Mouse (Mus musculus): ENCODE results near the gene Id3. TPM values are rescaled to one million over a fixed set of nuclear protein-coding genes. Genes with fewer than 3 reads are reported as not detected.
A peak's percentile ranks its signal among the peaks of the same experiment; 100 is the strongest.

The Id3 gene
- polyA plus RNA-seq, 1 experiment from 2014 or later, result 261 TPM

DNA sequence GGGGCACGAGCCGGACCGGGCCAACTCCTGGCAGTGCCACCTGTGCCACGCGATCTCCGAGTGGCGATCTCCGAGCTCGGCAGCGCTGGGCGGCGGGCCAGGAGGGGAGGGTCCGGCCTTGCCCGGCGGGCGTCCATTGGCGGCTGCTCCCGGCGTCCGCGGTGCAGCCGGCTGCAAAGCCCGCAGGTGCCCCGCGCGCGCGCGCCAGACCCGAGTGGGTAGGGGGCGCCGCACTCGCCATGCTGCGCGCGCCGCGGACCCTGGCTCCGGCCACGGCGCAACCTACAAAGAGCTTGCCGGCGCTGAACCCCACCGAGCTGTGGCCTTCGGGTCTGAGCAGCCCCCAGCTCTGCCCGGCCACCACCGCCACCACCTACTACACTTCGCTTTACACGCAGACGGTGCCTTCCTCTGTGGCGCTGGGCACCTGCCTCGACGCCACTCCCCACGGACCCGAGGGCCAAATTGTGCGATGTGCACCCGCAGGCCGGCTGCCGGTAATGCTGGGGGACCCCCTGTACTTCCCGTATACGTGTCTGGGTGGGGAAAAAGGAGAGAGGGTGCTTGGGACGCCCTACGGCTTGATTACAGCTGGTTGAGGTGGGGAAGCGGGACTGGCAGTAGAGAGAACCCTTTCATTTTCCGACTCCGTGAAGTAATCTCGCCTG, 29.4 kb downstream of the Id3 start:
- Histone ChIP-seq H3K36me3 (no peaks in the 10 kb centered on the region), H3K4me3 (peak overlapping the region; percentile 73), H3K27me3 (no peaks in the 10 kb centered on the region), H3K9ac (peak overlapping the region; percentile 74), H3K27ac (peak overlapping the region; percentile 57), H3K4me2 (peak overlapping the region; percentile 97), H3K9me3 (replicated peaks) (no peaks in the 10 kb centered on the region), H3K4me1 (replicated peaks) (peaks cover 54% of the 10 kb centered on the region)
- under 1% methylated on average over 59 of the region's 67 CpGs for WGBS
- peak; percentile 65 for ATAC-seq (replicated peaks; ENCODE audit: insufficient number of reproducible peaks, insufficient read depth, low FRiP score, low read depth)

DNA sequence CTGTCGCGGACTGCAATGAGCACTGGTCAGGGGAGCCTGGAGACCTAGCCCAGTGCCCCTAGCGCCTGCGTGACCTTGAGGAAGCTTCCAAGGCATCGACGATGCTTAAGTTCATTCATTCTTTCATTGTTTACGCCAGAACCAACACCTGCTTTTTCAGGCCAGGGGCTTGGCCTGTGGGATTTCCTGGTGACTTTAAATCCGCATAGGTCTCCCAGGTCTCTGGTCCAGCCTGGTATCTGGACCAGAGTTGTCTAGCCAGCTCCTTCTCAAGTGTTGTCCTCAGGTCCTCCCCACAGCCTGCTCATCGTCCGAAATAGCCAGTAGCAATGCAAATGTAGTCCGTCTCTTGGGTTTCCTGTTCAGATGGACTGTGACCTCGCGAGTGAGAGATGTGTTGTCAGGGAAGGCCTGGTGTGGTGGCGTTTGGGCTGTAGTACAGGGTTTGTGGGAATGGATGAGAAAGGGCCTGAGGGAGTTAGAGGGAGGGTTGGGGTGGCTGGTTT, 30.0 kb downstream of the Id3 start:
- Histone ChIP-seq H3K9me3 (replicated peaks) (no peaks in the 10 kb centered on the region), H3K4me2 (peak overlapping the region; percentile 97), H3K36me3 (no peaks in the 10 kb centered on the region), H3K27ac (peak overlapping the region; percentile 57), H3K4me1 (replicated peaks) (peaks cover 60% of the 10 kb centered on the region), H3K4me3 (peak overlapping the region; percentile 73), H3K27me3 (no peaks in the 10 kb centered on the region), H3K9ac (peak overlapping the region; percentile 74)
- WGBS, result 6% methylated on average over 14 of the region's 14 CpGs
- ATAC-seq (replicated peaks; ENCODE audit: insufficient number of reproducible peaks, insufficient read depth, low FRiP score, low read depth), result no peak

DNA sequence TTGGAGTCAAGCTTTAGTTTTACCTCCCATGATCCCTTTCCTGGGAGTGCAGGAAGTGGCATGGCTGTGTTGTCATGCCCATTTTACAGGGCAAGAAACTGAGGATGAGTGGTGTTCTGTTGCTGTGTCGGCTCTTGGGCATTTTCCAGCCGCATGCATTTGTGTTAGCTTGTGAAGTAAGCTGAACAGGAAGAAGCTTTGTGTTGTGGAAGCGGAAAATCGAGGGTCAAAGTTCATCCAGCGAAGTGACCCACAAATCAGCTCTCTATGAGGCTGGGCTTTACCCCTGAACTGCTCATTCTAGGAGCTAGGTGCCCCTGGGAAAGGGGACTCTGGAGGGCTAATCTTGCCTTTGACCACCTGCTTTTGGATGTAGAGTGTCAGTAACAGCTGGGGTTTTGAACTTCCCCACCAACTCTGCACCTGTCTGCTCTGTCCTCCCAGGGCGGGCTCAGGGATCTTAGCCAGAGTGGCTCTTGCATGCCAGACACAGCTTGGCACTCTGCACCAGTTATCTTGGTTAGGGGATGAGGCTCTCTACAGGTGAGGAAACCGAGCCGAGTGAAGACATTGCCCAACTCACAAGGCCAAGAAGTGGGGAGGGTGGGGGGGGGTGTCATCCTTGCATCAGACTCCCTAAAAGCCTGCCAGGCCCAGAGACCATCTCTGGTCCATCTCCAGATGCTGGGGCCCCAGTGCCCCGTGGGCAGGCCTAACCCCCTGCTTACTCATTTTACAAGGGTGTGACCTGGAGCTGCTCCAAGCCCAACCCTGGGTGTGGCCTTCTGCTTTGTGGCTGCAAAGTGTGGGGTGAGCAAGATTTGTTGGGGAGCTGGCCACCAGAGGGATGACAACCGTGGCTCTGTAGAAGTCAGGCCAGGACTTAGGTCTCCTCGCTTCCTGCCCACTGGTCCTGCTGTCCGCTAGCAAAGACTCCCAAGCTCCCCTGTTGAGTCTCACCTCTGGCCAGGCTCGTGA, 31.2 kb downstream of the Id3 start:
- H3K36me3 ChIP-seq, result no peaks in the 10 kb centered on the region
- WGBS, result 64% methylated on average over 13 of the region's 13 CpGs
- ATAC-seq (replicated peaks; ENCODE audit: insufficient number of reproducible peaks, insufficient read depth, low FRiP score, low read depth), result no peak
- no peak overlapping the region for H3K9ac ChIP-seq
- no peaks in the 10 kb centered on the region for H3K27me3 ChIP-seq
- 0 out of 2 replicates have a peak overlapping the region, but pooled peaks have one; percentile 73 for H3K4me3 ChIP-seq
- no peak overlapping the region for H3K27ac ChIP-seq
- no peaks in the 10 kb centered on the region for H3K9me3 ChIP-seq (replicated peaks)
- peaks cover 63% of the 10 kb centered on the region for H3K4me1 ChIP-seq (replicated peaks)
- peak overlapping the region; percentile 97; the same call in 1 of the 2 replicates for H3K4me2 ChIP-seq

DNA sequence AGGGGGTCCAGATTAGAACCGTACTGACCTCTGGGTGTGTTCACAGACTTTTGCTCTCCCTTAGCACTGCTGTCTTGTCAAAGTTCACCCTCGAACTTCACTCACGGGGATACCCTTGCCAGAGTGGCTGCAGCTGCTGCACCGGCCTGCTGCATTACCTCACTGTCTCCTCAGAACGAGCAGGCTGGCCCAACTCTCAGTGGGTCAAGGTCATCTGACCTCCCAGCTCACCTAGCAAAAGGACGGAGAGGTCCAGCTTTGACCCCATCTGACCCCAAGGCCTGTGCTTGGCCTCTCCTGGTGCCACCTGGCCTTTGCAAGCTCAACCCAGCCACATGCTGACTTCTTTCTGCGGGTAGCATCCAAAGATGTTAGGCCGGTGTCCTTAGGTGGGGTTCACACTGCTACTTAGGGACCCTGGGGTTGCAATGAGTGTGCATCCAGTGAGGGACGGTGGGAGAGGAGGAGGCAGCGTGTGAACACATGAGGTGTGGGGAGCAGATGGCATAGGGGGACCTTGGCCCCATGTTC, 32.8 kb downstream of the Id3 start:
- H3K9ac ChIP-seq, result no peak overlapping the region
- no peaks in the 10 kb centered on the region for H3K27me3 ChIP-seq
- ATAC-seq (replicated peaks; ENCODE audit: insufficient number of reproducible peaks, insufficient read depth, low FRiP score, low read depth), result no peak
- no peak overlapping the region for H3K27ac ChIP-seq
- H3K4me2 ChIP-seq, result no peak overlapping the region
- no peaks in the 10 kb centered on the region for H3K36me3 ChIP-seq
- 69% methylated on average over 10 of the region's 10 CpGs for WGBS
- H3K4me1 ChIP-seq (replicated peaks), result peaks cover 78% of the 10 kb centered on the region
- H3K9me3 ChIP-seq (replicated peaks), result no peaks in the 10 kb centered on the region
- H3K4me3 ChIP-seq, result no peak overlapping the region

DNA sequence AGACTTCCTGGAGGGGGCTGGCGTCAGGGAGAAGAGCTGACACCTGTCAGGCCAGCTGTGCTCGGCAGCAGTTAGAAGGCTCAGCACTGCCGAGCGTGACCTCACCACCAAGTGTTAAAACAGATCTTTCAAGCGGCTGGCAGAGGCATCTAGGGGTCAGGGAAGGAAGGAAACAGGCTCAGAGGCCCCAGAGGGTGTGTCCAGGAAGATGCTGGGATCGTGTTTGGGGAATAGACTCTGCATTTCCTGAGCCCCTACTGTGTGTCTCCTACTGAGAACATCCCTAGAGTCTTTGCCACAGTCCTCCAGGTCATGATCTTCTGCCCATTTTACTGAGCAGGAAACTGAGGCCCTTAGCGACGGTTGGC, 33.9 kb downstream of the Id3 start:
- Histone ChIP-seq H3K4me2 (0 out of 2 replicates have a peak overlapping the region, but pooled peaks have one; percentile 19), H3K9me3 (replicated peaks) (no peaks in the 10 kb centered on the region), H3K9ac (no peak overlapping the region), H3K4me1 (replicated peaks) (peaks cover 75% of the 10 kb centered on the region), H3K27me3 (no peaks in the 10 kb centered on the region), H3K36me3 (no peaks in the 10 kb centered on the region), H3K27ac (peak overlapping the region; percentile 51), H3K4me3 (no peak overlapping the region)
- ATAC-seq (replicated peaks; ENCODE audit: insufficient number of reproducible peaks, insufficient read depth, low FRiP score, low read depth), result no peak
- WGBS, result 38% methylated on average over 8 of the region's 8 CpGs

DNA sequence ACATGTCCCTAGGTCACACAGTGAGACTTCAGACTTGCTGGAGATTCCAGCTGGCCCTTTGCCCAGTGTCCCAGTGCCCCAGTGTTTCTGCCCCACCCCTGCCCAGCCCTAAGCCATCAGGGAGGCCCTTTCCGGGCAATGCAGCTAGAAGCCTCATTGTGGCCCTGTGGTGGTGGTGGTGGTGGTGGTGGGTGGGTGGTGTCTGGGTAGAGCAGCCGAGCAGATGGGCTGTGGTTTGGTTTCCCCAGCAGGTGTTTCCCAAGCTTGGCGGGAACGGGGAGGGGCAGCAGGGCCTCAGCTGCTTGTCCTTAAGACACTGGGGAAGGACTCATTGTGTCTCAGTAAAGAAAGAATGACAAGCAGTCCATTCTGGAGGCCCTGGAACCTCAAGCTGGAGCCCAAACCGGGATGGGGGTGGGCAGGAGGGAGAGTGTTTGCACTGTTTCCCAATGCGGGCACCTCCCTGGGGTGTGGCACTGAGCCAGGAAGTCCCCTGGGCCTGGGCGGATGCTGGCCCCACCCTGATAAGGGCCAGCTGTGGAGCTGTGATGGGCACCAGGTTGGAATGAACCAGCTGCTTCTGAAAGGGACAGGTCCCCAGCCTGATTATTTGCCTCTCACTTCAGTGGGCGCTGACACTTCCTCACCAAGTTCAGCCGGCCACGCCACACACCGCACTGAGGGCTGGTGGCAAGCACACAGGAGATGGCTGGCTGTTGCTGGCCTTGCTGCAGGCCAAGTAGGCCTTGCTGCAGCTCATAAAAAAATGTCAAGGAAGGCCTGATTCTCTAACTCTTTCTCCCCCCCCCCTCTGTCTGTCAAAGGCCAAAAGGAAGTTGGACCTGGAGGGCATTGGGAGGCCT, 34.5 kb downstream of the Id3 start:
- Histone ChIP-seq H3K4me1 (replicated peaks) (peaks cover 72% of the 10 kb centered on the region), H3K36me3 (no peaks in the 10 kb centered on the region), H3K4me3 (no peak overlapping the region), H3K27me3 (no peaks in the 10 kb centered on the region), H3K27ac (peak overlapping the region; percentile 51), H3K9me3 (replicated peaks) (no peaks in the 10 kb centered on the region), H3K4me2 (peak overlapping the region; percentile 19; the same call in 1 of the 2 replicates), H3K9ac (no peak overlapping the region)
- WGBS, result 45% methylated on average over 11 of the region's 11 CpGs
- no peak for ATAC-seq (replicated peaks; ENCODE audit: insufficient number of reproducible peaks, insufficient read depth, low FRiP score, low read depth)

DNA sequence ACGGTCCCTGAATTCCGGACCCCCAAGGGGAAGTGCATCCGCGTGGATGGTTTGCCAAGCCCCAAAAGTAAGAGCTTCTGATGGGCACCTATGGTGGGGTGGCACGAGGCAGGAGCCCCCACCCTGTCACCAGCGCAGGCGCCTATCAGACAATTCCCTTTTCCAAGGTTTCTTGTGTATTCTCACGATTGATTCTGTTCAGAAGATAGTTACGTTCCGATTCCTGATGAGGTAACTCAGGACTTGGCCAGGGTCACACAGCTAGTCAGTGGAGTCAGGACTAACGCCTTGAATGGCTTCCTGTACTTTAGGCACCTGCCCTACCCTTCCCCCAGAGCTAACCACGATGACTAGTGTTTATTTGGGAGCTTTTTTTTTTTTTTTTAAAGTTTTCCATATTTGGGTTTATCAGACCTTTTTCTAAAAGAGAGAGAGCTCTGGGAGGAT, 35.2 kb downstream of the Id3 start:
- 71% methylated on average over 12 of the region's 12 CpGs for WGBS
- Histone ChIP-seq H3K4me1 (replicated peaks) (peaks cover 66% of the 10 kb centered on the region), H3K9me3 (replicated peaks) (no peaks in the 10 kb centered on the region), H3K4me3 (no peak overlapping the region), H3K9ac (no peak overlapping the region), H3K4me2 (peak overlapping the region; percentile 19; the same call in 1 of the 2 replicates), H3K36me3 (no peaks in the 10 kb centered on the region), H3K27me3 (no peaks in the 10 kb centered on the region), H3K27ac (peak overlapping the region; percentile 51)
- ATAC-seq (replicated peaks; ENCODE audit: insufficient number of reproducible peaks, insufficient read depth, low FRiP score, low read depth), result no peak

DNA sequence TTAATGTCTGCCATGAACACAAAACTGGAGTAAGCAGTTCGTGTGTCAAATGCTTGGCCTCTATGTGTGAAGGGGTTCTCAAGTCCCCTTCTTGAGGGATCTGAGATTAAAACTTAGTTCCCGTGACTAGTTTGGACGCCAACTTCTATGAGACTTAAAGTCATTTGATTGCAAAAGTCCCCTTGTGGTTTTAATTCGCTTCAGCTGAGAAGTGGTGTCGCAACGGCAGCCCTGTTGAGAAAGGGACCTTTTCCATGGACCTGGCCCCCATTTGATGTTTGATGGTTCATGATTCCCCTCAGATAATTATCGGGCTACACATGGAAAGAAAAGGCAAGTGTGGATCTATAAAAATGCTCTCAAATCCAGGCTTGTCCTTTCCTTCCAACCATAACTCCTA, 36.2 kb downstream of the Id3 start:
- Histone ChIP-seq H3K9ac (no peak overlapping the region), H3K9me3 (replicated peaks) (no peaks in the 10 kb centered on the region), H3K4me2 (peak overlapping the region; percentile 63), H3K27me3 (no peaks in the 10 kb centered on the region), H3K4me3 (no peak overlapping the region; the same call in 1 of the 2 replicates), H3K4me1 (replicated peaks) (peaks cover 56% of the 10 kb centered on the region), H3K27ac (peak overlapping the region; percentile 65; the same call in 1 of the 2 replicates), H3K36me3 (no peaks in the 10 kb centered on the region)
- WGBS, result 90% methylated on average over 7 of the region's 7 CpGs
- ATAC-seq (replicated peaks; ENCODE audit: insufficient number of reproducible peaks, insufficient read depth, low FRiP score, low read depth), result no peak

DNA sequence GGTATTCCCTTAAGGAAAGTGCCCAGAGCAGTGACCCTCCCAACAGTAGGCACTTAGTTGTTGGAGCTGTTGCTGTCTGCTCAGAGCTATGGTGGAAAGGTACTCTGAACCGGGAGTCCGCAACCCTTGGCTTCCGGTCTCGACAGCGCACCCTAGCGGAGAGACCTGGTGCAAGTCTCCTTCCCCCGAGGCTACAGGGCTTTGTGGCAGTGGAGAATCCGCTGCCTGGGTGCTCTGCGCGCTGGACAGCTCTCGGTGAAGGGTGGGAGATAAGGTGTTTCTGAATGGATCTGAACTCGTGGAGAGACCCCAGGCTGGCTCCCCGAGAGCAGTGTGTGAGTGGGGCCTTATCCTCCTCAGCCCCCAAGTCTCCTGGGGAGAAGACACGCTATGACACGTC, 36.7 kb downstream of the Id3 start:
- Histone ChIP-seq H3K4me3 (peak overlapping the region; percentile 43), H3K9ac (peak overlapping the region; percentile 39; the same call in 1 of the 2 replicates), H3K27me3 (no peaks in the 10 kb centered on the region), H3K4me1 (replicated peaks) (peaks cover 51% of the 10 kb centered on the region), H3K36me3 (no peaks in the 10 kb centered on the region), H3K27ac (peak overlapping the region; percentile 65), H3K9me3 (replicated peaks) (no peaks in the 10 kb centered on the region), H3K4me2 (peak overlapping the region; percentile 63)
- ATAC-seq (replicated peaks; ENCODE audit: insufficient number of reproducible peaks, insufficient read depth, low FRiP score, low read depth), result peak; percentile 23; the same call in 1 of the 2 replicates
- 4% methylated on average over 15 of the region's 15 CpGs for WGBS

Data from heart, embryonic 15.5 days (tissue).